Mouse (Mus musculus): ENCODE results near the gene Ckb. TPM values are rescaled to one million over a fixed set of nuclear protein-coding genes. Genes with fewer than 3 reads are reported as not detected.

The Ckb gene
- polyA plus RNA-seq, 2 experiments, result 26.1 to 26.5 TPM

GRCm38 (mm10) chr12:111687350-111688068, 15.4 kb upstream of the Ckb start:
- Histone ChIP-seq H3K4me1 (replicated peaks; ENCODE audit: control insufficient read depth in 2 of 2, insufficient read depth in 2 of 2, low read length in 1 of 2) (no peaks in the 10 kb centered on the region), H3K27me3 (ENCODE audit: control insufficient read depth, insufficient read depth, low read length) (no peaks in the 10 kb centered on the region), H3K36me3 (replicated peaks; ENCODE audit: control insufficient read depth, insufficient read depth, low read depth) (no peaks in the 10 kb centered on the region), H3K9me3 (ENCODE audit: control insufficient read depth, low read length) (no peaks in the 10 kb centered on the region), H3K9ac (replicated peaks) (no peak overlapping the region), H3K27ac (no peak overlapping the region), H3K4me2 (ENCODE audit: low read depth) (no peak overlapping the region), H3K4me3 (ENCODE audit: insufficient read depth in 1 of 2, low read depth in 2 of 2, low read length in 2 of 2) (no peak overlapping the region)
- TF ChIP-seq CTCF (IDR thresholded peaks at IDR 0.05; ENCODE audit: low read depth) (no peak), EP300 (IDR thresholded peaks at IDR 0.05; ENCODE audit: low read depth) (no peak)
- no peak for DNase-seq (ENCODE audit: low read depth in 3 of 3, low spot score in 3 of 3)
- no peak for ATAC-seq (ENCODE audit: insufficient read depth)
- 44% methylated on average over 14 of the region's 14 CpGs for WGBS (ENCODE audit: insufficient replicate concordance)

- no peak for TF ChIP-seq CTCF (IDR thresholded peaks at IDR 0.05; ENCODE audit: low read depth)
- TF ChIP-seq EP300 (IDR thresholded peaks at IDR 0.05; ENCODE audit: low read depth), result no peak
- H3K27me3 ChIP-seq (ENCODE audit: control insufficient read depth, insufficient read depth, low read length), result no peaks in the 10 kb centered on the region
- no peak for DNase-seq (ENCODE audit: low read depth in 3 of 3, low spot score in 3 of 3)
- H3K4me2 ChIP-seq (ENCODE audit: low read depth), result no peak overlapping the region
- H3K9ac ChIP-seq (replicated peaks), result no peak overlapping the region
- no peak for ATAC-seq (ENCODE audit: insufficient read depth)
- H3K27ac ChIP-seq, result no peak overlapping the region
- H3K4me3 ChIP-seq (ENCODE audit: insufficient read depth in 1 of 2, low read depth in 2 of 2, low read length in 2 of 2), result no peak overlapping the region
- H3K36me3 ChIP-seq (replicated peaks; ENCODE audit: control insufficient read depth, insufficient read depth, low read depth), result no peaks in the 10 kb centered on the region
- H3K9me3 ChIP-seq (ENCODE audit: control insufficient read depth, low read length), result no peaks in the 10 kb centered on the region
- 51% methylated on average over 4 of the region's 4 CpGs for WGBS (ENCODE audit: insufficient replicate concordance)
- no peaks in the 10 kb centered on the region for H3K4me1 ChIP-seq (replicated peaks; ENCODE audit: control insufficient read depth in 2 of 2, insufficient read depth in 2 of 2, low read length in 1 of 2)
These were observed 14.3 kb upstream of the Ckb start for GRCm38 (mm10) chr12:111686390-111686789.

GRCm38 (mm10) chr12:111682806-111683205, 10.7 kb upstream of the Ckb start:
- Histone ChIP-seq H3K36me3 (replicated peaks; ENCODE audit: control insufficient read depth, insufficient read depth, low read depth) (no peaks in the 10 kb centered on the region), H3K27ac (no peak overlapping the region), H3K9me3 (ENCODE audit: control insufficient read depth, low read length) (no peaks in the 10 kb centered on the region), H3K4me1 (replicated peaks; ENCODE audit: control insufficient read depth in 2 of 2, insufficient read depth in 2 of 2, low read length in 1 of 2) (peaks cover 3 to 4% of the 10 kb centered on the region in 2 experiments; a peak in 1 of 4 replicates), H3K4me2 (ENCODE audit: low read depth) (no peak overlapping the region), H3K27me3 (ENCODE audit: control insufficient read depth, insufficient read depth, low read length) (no peaks in the 10 kb centered on the region), H3K9ac (replicated peaks) (no peak overlapping the region), H3K4me3 (ENCODE audit: insufficient read depth in 1 of 2, low read depth in 2 of 2, low read length in 2 of 2) (no peak overlapping the region)
- DNase-seq (ENCODE audit: low read depth in 3 of 3, low spot score in 3 of 3) (no peak), ATAC-seq (ENCODE audit: insufficient read depth) (no peak)
- TF ChIP-seq CTCF (IDR thresholded peaks at IDR 0.05; ENCODE audit: low read depth) (no peak), EP300 (IDR thresholded peaks at IDR 0.05; ENCODE audit: low read depth) (no peak)
- WGBS (ENCODE audit: insufficient replicate concordance), result 65% methylated on average over 5 of the region's 5 CpGs

GRCm38 (mm10) chr12:111682003-111682402, 9.9 kb upstream of the Ckb start:
- Histone ChIP-seq H3K4me2 (ENCODE audit: low read depth) (no peak overlapping the region), H3K4me1 (replicated peaks; ENCODE audit: control insufficient read depth in 2 of 2, insufficient read depth in 2 of 2, low read length in 1 of 2) (peaks cover 8 to 9% of the 10 kb centered on the region in 2 experiments; a peak in 3 of 4 replicates), H3K27ac (no peak overlapping the region), H3K9ac (replicated peaks) (no peak overlapping the region), H3K27me3 (ENCODE audit: control insufficient read depth, insufficient read depth, low read length) (no peaks in the 10 kb centered on the region), H3K36me3 (replicated peaks; ENCODE audit: control insufficient read depth, insufficient read depth, low read depth) (no peaks in the 10 kb centered on the region), H3K4me3 (ENCODE audit: insufficient read depth in 1 of 2, low read depth in 2 of 2, low read length in 2 of 2) (no peak overlapping the region), H3K9me3 (ENCODE audit: control insufficient read depth, low read length) (no peaks in the 10 kb centered on the region)
- DNase-seq (ENCODE audit: low read depth in 3 of 3, low spot score in 3 of 3) (no peak), ATAC-seq (ENCODE audit: insufficient read depth) (no peak)
- WGBS (ENCODE audit: insufficient replicate concordance), result 66% methylated on average over 5 of the region's 5 CpGs
- TF ChIP-seq EP300 (IDR thresholded peaks at IDR 0.05; ENCODE audit: low read depth), result no peak
- no peak for TF ChIP-seq CTCF (IDR thresholded peaks at IDR 0.05; ENCODE audit: low read depth)

- WGBS (ENCODE audit: insufficient replicate concordance), result 66% methylated on average over 8 of the region's 8 CpGs
- H3K27me3 ChIP-seq (ENCODE audit: control insufficient read depth, insufficient read depth, low read length), result no peaks in the 10 kb centered on the region
- no peak overlapping the region for H3K27ac ChIP-seq
- H3K4me1 ChIP-seq (replicated peaks; ENCODE audit: control insufficient read depth in 2 of 2, insufficient read depth in 2 of 2, low read length in 1 of 2), result peaks cover 8 to 9% of the 10 kb centered on the region in 2 experiments; a peak in 3 of 4 replicates
- no peak overlapping the region for H3K9ac ChIP-seq (replicated peaks)
- no peaks in the 10 kb centered on the region for H3K36me3 ChIP-seq (replicated peaks; ENCODE audit: control insufficient read depth, insufficient read depth, low read depth)
- ATAC-seq (ENCODE audit: insufficient read depth), result no peak
- no peak for DNase-seq (ENCODE audit: low read depth in 3 of 3, low spot score in 3 of 3)
- TF ChIP-seq CTCF (IDR thresholded peaks at IDR 0.05; ENCODE audit: low read depth) (no peak), EP300 (IDR thresholded peaks at IDR 0.05; ENCODE audit: low read depth) (no peak)
- H3K4me3 ChIP-seq (ENCODE audit: insufficient read depth in 1 of 2, low read depth in 2 of 2, low read length in 2 of 2), result no peak overlapping the region
- no peak overlapping the region for H3K4me2 ChIP-seq (ENCODE audit: low read depth)
- no peaks in the 10 kb centered on the region for H3K9me3 ChIP-seq (ENCODE audit: control insufficient read depth, low read length)
These were observed 9.2 kb upstream of the Ckb start for GRCm38 (mm10) chr12:111681305-111681704.

All from liver, embryonic 14.5 days (tissue).